Mouse (Mus musculus) spleen, adult 2 months (tissue): Measurements from ENCODE around the gene Cic.

Source experiments
- CTCF ChIP-seq: fragments of 200-500 bp; IDR thresholded peaks from 2 replicates; pipeline ENCODE4 v1.5.1; 2011; ENCODE audit warnings: mild to moderate bottlenecking, inconsistent platforms; ENCODE audit not compliant: insufficient read depth, insufficient read length, insufficient replicate concordance; ENCODE audit errors: extremely low read depth
- POLR2A ChIP-seq: fragments of 200-500 bp; IDR thresholded peaks from 2 replicates; pipeline ENCODE4 v1.6.1; 2011; ENCODE audit warnings: low read depth, low read length, inconsistent platforms

DNA sequence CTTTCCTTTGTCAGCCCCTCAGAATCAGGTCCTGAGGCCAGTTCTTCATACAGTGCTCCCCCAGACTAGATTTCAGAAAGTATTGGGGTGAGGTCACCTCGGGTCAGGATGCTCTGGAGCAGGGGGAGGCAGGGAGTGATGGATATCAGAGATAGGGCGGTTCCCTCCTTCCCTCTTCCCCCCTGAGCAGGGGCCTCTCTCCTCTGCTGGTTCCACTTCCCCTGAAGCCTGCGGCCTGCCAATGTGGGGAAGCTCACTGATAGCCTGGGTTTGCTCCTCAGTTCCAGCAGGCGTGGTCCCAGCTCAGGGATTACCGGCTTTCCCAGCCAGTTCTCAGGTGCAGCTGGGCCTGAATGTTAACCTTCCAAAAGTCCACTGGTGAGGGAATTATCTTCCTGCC lies 16.1 kb downstream of the Cic start:
- TF ChIP-seq CTCF (no peak), POLR2A (no peak)
